Mouse (Mus musculus) midbrain, postnatal 0 days (tissue): ENCODE results near the gene Ovca2. TPM values are rescaled to one million over a fixed set of nuclear protein-coding genes. Genes with fewer than 3 reads are reported as not detected.

Source experiments
- ATAC-seq: fragments of 200-750 bp; cut with Nextera tagmentation; 2 replicates; pipeline ENCODE4 v1.8.0; 2017; ENCODE audit warnings: moderate number of reproducible peaks, mild to moderate bottlenecking, moderate TSS enrichment, moderate library complexity; ENCODE audit not compliant: low FRiP score
- DNase-seq: peaks from one replicate; pipeline ENCODE4 v3.0.0-alpha.2; 2015; ENCODE audit warnings: low spot score
- H3K27ac ChIP-seq: fragments of 300-500 bp; sonication (generic); 2 replicates; pipeline ENCODE4 v1.5.1; 2014; ENCODE audit warnings: low read depth, mild to moderate bottlenecking, low read length, mixed read lengths
- H3K27me3 ChIP-seq: fragments of 300-500 bp; sonication (generic); 2 replicates; pipeline ENCODE4 v1.6.1; 2014; ENCODE audit warnings: low read length, control low read depth, mixed read lengths; ENCODE audit not compliant: insufficient read depth
- H3K36me3 ChIP-seq: fragments of 300-500 bp; sonication (generic); 2 replicates; pipeline ENCODE4 v1.6.1; 2014; ENCODE audit warnings: low read length, control low read depth, mixed read lengths; ENCODE audit not compliant: insufficient read depth
- H3K4me1 ChIP-seq: fragments of 300-500 bp; sonication (generic); 2 replicates; pipeline ENCODE4 v1.6.1; 2014; ENCODE audit warnings: mild to moderate bottlenecking, control low read depth, antibody characterized with exemption, low read length, mixed read lengths; ENCODE audit not compliant: insufficient read depth
- H3K4me2 ChIP-seq: fragments of 300-500 bp; sonication (generic); 2 replicates; pipeline ENCODE4 v1.6.1; 2014; ENCODE audit warnings: low read depth, mild to moderate bottlenecking, low read length, mixed read lengths; ENCODE audit not compliant: poor library complexity, severe bottlenecking
- H3K4me3 ChIP-seq: fragments of 300-500 bp; sonication (generic); 2 replicates; pipeline ENCODE4 v1.5.1; 2014; ENCODE audit warnings: low read depth, mild to moderate bottlenecking, low read length, moderate library complexity
- H3K9ac ChIP-seq: fragments of 300-500 bp; sonication (generic); replicated peaks from 2 replicates; pipeline ENCODE4 v1.6.1; 2014; ENCODE audit warnings: mild to moderate bottlenecking, low read length, moderate library complexity, mixed read lengths; ENCODE audit not compliant: poor library complexity, severe bottlenecking
- H3K9me3 ChIP-seq: fragments of 300-500 bp; sonication (generic); 2 replicates; pipeline ENCODE4 v1.6.1; 2016; ENCODE audit warnings: low read length, control low read depth
- CTCF ChIP-seq: IDR thresholded peaks from 2 replicates; pipeline ENCODE4 v1.5.1; 2016; ENCODE audit warnings: antibody characterized with exemption, mild to moderate bottlenecking
- WGBS: fragments of 180-500 bp; shearing (Covaris S2); extraction: QIAGEN DNeasy Blood & Tissue Kit; methylation state at CpG from one replicate; pipeline ENCODE4 v1.1.7; 2014; 5-methylcytosine and 5-hydroxymethylcytosine counted together
- microRNA counts: library from miRNA; unstranded; fragments of <30 nt; microRNA quantifications from one replicate; lab custom pipeline; 2015
- microRNA-seq: library from miRNA; unstranded; fragments of <30 nt; microRNA quantifications from one replicate; pipeline ENCODE4, GENCODE M21; 2016; ENCODE audit warnings: borderline number of aligned reads
- polyA plus RNA-seq: library from polyadenylated mRNA; unstranded; fragments of >200 nt; fragmentation: Nextera tagmentation; extraction: Ambion mirVana; gene quantifications from 2 replicates; pipeline ENCODE4 v1.2.1, GENCODE M21; 2015
- total RNA-seq: library from RNA; depleted of rRNA; stranded (reverse); fragments of >200 nt; gene quantifications from 2 replicates; pipeline ENCODE4 v1.2.3, GENCODE M21; 2014; rRNA removed

Gene Ovca2
- total and polyA plus RNA-seq, 2 experiments from 2014 or later: 10.4 to 26.0 TPM

GRCm38 (mm10) chr11:75126384-75126783 is 52.3 kb downstream of the Ovca2 start:
- ATAC-seq: no peak

More at GRCm38 (mm10) chr11:75126384-75126783, 52.3 kb downstream of the Ovca2 start:
- H3K36me3 ChIP-seq: no peaks in the 10 kb centered on the region
- H3K27ac ChIP-seq: no peak overlapping the region
- H3K27me3 ChIP-seq: no peaks in the 10 kb centered on the region
- no peak overlapping the region for H3K9ac ChIP-seq
- TF ChIP-seq CTCF: no peak
- H3K4me1 ChIP-seq: no peaks in the 10 kb centered on the region
- no peak overlapping the region for H3K4me2 ChIP-seq
- WGBS: 92% methylated on average over 3 of the region's 3 CpGs
- H3K4me3 ChIP-seq: no peak overlapping the region
- no peak for DNase-seq
- no peaks in the 10 kb centered on the region for H3K9me3 ChIP-seq

MicroRNAs within 50 kb of the gene (microRNA counts, 519-probe panel; counts per million panel counts)
- microRNA mmu-miR-132 (lab: Ali Mortazavi, UCI): 5,014 counts per million, percentile 90 among the panel's probes with 10 or more counts
- microRNA mmu-miR-212 (lab: Ali Mortazavi, UCI): 528 counts per million, percentile 58 among the panel's probes with 10 or more counts

Small RNA genes within 50 kb of the gene (microRNA-seq; reads per million reads assigned to microRNA genes)
- gene Mir132: 2,498 reads per million, percentile 82 among the genes with 10 or more reads in this experiment
- gene Mir212: 134 reads per million, percentile 49 among the genes with 10 or more reads in this experiment

Other genes starting within 250 kb of the Ovca2 start
- 7.1 and 8.0 TPM in 2 replicates for gene Hic1, start 9.3 kb downstream of the Ovca2 start, total RNA-seq
- gene Hic1, start 9.3 kb downstream of the Ovca2 start, polyA plus RNA-seq: 1.4 and 1.5 TPM in 2 replicates
- gene Dph1, start 12.4 kb upstream of the Ovca2 start, total RNA-seq: 17.4 and 19.9 TPM in 2 replicates
- gene Dph1, start 12.4 kb upstream of the Ovca2 start, polyA plus RNA-seq: 10.8 and 12.1 TPM in 2 replicates
- gene Rtn4rl1, start 14.9 kb upstream of the Ovca2 start, total RNA-seq: 15.4 and 18.5 TPM in 2 replicates
- 16.2 and 17.5 TPM in 2 replicates for gene Rtn4rl1, start 14.9 kb upstream of the Ovca2 start, polyA plus RNA-seq
- 35.9 and 47.6 TPM in 2 replicates for gene Rpa1, start 169.5 kb upstream of the Ovca2 start, total RNA-seq
- gene Rpa1, start 169.5 kb upstream of the Ovca2 start, polyA plus RNA-seq: 43.8 TPM in 2 replicates
- 11.0 and 16.7 TPM in 2 replicates for gene Smyd4, start 169.6 kb upstream of the Ovca2 start, total RNA-seq
- gene Smyd4, start 169.6 kb upstream of the Ovca2 start, polyA plus RNA-seq: 15.2 and 16.8 TPM in 2 replicates
- gene Serpinf1, start 243.9 kb upstream of the Ovca2 start, total RNA-seq: 50.6 and 92.0 TPM in 2 replicates
- 34.3 and 44.6 TPM in 2 replicates for gene Serpinf1, start 243.9 kb upstream of the Ovca2 start, polyA plus RNA-seq